Mouse (Mus musculus): ENCODE results near the gene Olfr1436. TPM values are rescaled to one million over a fixed set of nuclear protein-coding genes. Genes with fewer than 3 reads are reported as not detected.
"Not testable (repeated sequence)": the region's sequence is repeated elsewhere in the genome, so short reads cannot be mapped to it uniquely, and the experiment has no call there.

The Olfr1436 gene
- not detected in 2 replicates for polyA plus RNA-seq (2012; rRNA removed)

DNA sequence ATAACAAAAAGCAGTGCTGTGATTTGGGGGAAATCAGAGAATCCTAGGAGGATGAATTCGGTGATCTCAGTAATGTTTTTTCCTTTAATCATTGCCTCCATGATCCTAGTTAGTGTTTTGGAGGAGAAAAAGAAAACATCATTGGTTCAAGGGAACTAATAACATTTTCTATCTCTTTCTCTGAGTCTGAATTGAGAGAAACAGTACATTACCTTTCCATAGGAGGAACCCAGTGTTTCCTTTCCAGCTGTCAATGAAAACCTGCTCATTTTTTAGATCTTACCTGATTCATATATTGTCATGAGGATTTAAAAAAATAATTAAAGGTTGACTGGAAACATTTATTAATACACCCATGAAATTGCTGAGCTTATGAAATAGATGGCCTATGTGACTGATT is at the start of gene Olfr1436:
Gene Olfr1436 (minus strand): TSS at position 101 of the 400 bp plus-strand sequence.
- WGBS: 86% methylated on average over 1 of the region's 1 CpGs
- not testable (repeated sequence) for H3K4me1 ChIP-seq (ENCODE audit: control insufficient read depth, insufficient read depth, insufficient read length)

DNA sequence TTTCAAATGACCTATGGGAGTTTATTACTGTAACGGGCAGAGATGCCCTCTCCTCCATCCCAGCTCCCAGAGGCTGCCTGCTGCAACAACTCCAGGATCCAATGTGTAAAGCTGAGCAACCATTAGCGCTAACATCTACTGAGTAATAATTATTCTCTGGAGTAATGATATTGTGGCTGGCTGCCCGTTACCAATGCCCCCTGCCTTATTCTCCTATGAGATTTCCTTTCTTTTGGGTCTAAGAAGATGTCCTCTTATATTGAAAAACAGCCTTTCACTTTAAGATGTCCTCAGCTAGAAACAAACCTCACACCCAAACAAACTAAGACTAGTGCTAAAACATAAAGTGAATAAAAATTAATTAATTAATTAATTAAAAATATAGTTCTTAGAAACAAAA is 36.9 kb upstream of the Olfr1436 start, which contains the start of gene Olfr1438-ps1:
Gene Olfr1438-ps1 (minus strand): TSS at position 101 of the 400 bp plus-strand sequence.
- H3K27me3 ChIP-seq (ENCODE audit: control insufficient read depth, insufficient read depth, low read length): no peaks in the 10 kb centered on the region
- no peak within 1 kb of the TSS for H3K27ac ChIP-seq (ENCODE audit: insufficient read depth, low read length)
- 77% methylated on average over 3 of the region's 3 CpGs for WGBS
- no peak for TF ChIP-seq CTCF (IDR thresholded peaks at IDR 0.05; ENCODE audit: extremely low read depth, insufficient read depth, insufficient read length, insufficient replicate concordance)
- TF ChIP-seq POLR2A (IDR thresholded peaks at IDR 0.05; ENCODE audit: low read depth, low read length): no peak
- no peak within 1 kb of the TSS for H3K4me3 ChIP-seq (ENCODE audit: extremely low read depth, insufficient read depth, insufficient read length)
- H3K4me1 ChIP-seq (ENCODE audit: control insufficient read depth, insufficient read depth, insufficient read length): no peaks in the 10 kb centered on the region
- no peaks in the 10 kb centered on the region for H3K36me3 ChIP-seq (ENCODE audit: control insufficient read depth, insufficient read depth, low read length)
- DNase-seq (ENCODE audit: low read depth in 1 of 2, low spot score in 2 of 2): no peak

More for the DNA sequence above, at the start of gene Olfr1436:
- H3K27me3 ChIP-seq (ENCODE audit: control insufficient read depth, insufficient read depth, low read length); DNase-seq (ENCODE audit: low read depth in 1 of 2, low spot score in 2 of 2); H3K36me3 ChIP-seq (ENCODE audit: control insufficient read depth, insufficient read depth, low read length); H3K27ac ChIP-seq (ENCODE audit: insufficient read depth, low read length); H3K4me3 ChIP-seq (ENCODE audit: extremely low read depth, insufficient read depth, insufficient read length): not testable (repeated sequence)

DNA sequence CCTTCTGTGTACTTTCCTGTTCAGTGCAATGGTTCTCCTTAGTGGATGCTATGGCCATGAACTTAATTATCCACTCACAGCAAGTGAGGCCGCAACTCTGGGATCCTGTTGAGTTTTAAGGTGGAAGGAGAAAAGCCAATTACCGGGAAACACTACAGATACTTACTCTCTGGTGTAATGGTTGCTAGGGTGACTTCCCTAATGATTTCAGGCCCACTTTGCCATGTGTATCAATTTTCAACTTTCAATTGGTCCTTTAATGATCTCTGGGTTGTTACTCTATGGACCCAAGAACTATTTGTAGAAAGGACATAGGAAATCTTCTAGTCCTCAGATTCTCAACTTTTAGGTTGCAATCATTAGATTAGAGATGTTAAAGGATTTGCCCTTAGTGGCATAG is 26.1 kb upstream of the Olfr1436 start, which contains the start of gene Olfr1437:
Gene Olfr1437 (minus strand): TSS at position 101 of the 400 bp plus-strand sequence.
- TF ChIP-seq POLR2A (IDR thresholded peaks at IDR 0.05; ENCODE audit: low read depth, low read length) (no peak), CTCF (IDR thresholded peaks at IDR 0.05; ENCODE audit: extremely low read depth, insufficient read depth, insufficient read length, insufficient replicate concordance) (no peak)
- WGBS: 80% methylated on average over 2 of the region's 2 CpGs
- Histone ChIP-seq H3K4me1 (ENCODE audit: control insufficient read depth, insufficient read depth, insufficient read length) (no peaks in the 10 kb centered on the region), H3K27me3 (ENCODE audit: control insufficient read depth, insufficient read depth, low read length) (no peaks in the 10 kb centered on the region), H3K4me3 (ENCODE audit: extremely low read depth, insufficient read depth, insufficient read length) (no peak within 1 kb of the TSS), H3K27ac (ENCODE audit: insufficient read depth, low read length) (no peak within 1 kb of the TSS), H3K36me3 (ENCODE audit: control insufficient read depth, insufficient read depth, low read length) (no peaks in the 10 kb centered on the region)
- no peak for DNase-seq (ENCODE audit: low read depth in 1 of 2, low spot score in 2 of 2)

DNA sequence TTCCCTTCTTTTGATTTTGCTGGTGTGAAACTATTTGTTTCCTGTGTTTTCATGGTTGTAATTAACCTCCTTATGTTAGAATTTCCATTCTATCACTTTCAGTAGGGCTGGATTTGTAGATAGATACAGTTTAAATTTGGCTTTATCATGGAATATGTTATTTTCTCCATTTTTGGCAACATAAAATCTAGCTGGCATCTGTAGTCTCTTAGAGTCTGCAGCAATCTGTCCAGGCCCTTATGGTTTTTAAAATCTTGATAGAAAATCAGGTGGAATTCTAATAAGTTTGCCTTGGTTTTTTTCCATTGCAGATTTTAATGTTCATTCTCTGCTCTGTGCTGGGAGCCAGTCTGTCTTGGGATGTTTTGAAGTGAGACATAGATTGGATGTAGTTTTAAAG is 6.0 kb downstream of the Olfr1436 start:
- Histone ChIP-seq H3K4me1 (ENCODE audit: control insufficient read depth, insufficient read depth, insufficient read length) (no peaks in the 10 kb centered on the region), H3K36me3 (ENCODE audit: control insufficient read depth, insufficient read depth, low read length) (no peaks in the 10 kb centered on the region), H3K27ac (ENCODE audit: insufficient read depth, low read length) (no peak overlapping the region), H3K27me3 (ENCODE audit: control insufficient read depth, insufficient read depth, low read length) (no peaks in the 10 kb centered on the region), H3K4me3 (ENCODE audit: extremely low read depth, insufficient read depth, insufficient read length) (no peak overlapping the region)
- no peak for TF ChIP-seq POLR2A (IDR thresholded peaks at IDR 0.05; ENCODE audit: low read depth, low read length)
- no peak for TF ChIP-seq CTCF (IDR thresholded peaks at IDR 0.05; ENCODE audit: extremely low read depth, insufficient read depth, insufficient read length, insufficient replicate concordance)
- no peak for DNase-seq (ENCODE audit: low read depth in 1 of 2, low spot score in 2 of 2)

DNA sequence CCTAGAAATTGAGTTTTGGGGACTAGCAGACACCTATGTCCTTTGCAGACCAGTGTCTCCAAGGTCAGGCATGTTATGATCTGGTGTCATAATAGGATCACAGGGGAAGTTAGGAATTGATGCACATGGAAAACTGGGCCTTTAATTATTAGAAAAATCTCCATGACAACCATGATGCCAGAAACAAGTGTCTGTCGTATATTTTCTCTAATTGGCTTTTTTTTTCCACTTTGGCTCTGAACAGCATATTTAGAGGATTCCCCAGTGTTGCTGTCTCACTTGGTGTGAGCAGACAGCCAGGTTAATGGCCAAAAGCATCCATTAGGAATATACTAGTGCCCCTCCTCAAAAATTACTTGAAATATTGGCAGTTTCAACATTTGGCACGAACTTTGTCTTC is 19.4 kb downstream of the Olfr1436 start, which contains the start of gene Olfr1434:
Gene Olfr1434 (plus strand): TSS at position 301 of the 400 bp plus-strand sequence.
- no peak for DNase-seq (ENCODE audit: low read depth in 1 of 2, low spot score in 2 of 2)
- Histone ChIP-seq H3K4me3 (ENCODE audit: extremely low read depth, insufficient read depth, insufficient read length) (no peak within 1 kb of the TSS), H3K27ac (ENCODE audit: insufficient read depth, low read length) (no peak within 1 kb of the TSS), H3K27me3 (ENCODE audit: control insufficient read depth, insufficient read depth, low read length) (no peaks in the 10 kb centered on the region), H3K4me1 (ENCODE audit: control insufficient read depth, insufficient read depth, insufficient read length) (no peaks in the 10 kb centered on the region), H3K36me3 (ENCODE audit: control insufficient read depth, insufficient read depth, low read length) (no peaks in the 10 kb centered on the region)
- TF ChIP-seq CTCF (IDR thresholded peaks at IDR 0.05; ENCODE audit: extremely low read depth, insufficient read depth, insufficient read length, insufficient replicate concordance) (no peak), POLR2A (IDR thresholded peaks at IDR 0.05; ENCODE audit: low read depth, low read length) (no peak)
- WGBS: 65% methylated on average over 2 of the region's 2 CpGs

DNA sequence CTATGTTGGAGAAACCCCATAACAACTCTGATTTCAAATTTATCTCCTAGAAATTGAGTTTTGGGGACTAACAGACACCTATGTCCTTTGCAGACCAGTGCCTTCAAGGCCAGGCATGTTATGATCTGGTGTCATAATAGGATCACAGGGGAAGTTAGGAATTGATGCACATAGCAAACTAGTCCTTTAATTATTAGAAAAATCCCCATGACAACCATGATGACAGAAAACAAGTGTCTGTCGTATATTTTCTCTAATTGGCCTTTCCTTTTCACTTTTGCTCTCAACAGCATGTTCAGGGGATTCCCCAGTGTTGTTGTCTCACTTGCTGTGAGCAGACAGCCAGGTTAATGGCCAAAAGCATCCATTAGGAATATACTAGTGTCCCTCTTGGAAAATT is 38.2 kb downstream of the Olfr1436 start, which contains the start of gene Olfr235:
Gene Olfr235 (plus strand): TSS at position 301 of the 400 bp plus-strand sequence.
- H3K4me1 ChIP-seq (ENCODE audit: control insufficient read depth, insufficient read depth, insufficient read length): no peaks in the 10 kb centered on the region
- H3K27me3 ChIP-seq (ENCODE audit: control insufficient read depth, insufficient read depth, low read length): no peaks in the 10 kb centered on the region
- H3K27ac ChIP-seq (ENCODE audit: insufficient read depth, low read length): no peak within 1 kb of the TSS
- no peaks in the 10 kb centered on the region for H3K36me3 ChIP-seq (ENCODE audit: control insufficient read depth, insufficient read depth, low read length)
- no peak for DNase-seq (ENCODE audit: low read depth in 1 of 2, low spot score in 2 of 2)
- TF ChIP-seq CTCF (IDR thresholded peaks at IDR 0.05; ENCODE audit: extremely low read depth, insufficient read depth, insufficient read length, insufficient replicate concordance) (no peak), POLR2A (IDR thresholded peaks at IDR 0.05; ENCODE audit: low read depth, low read length) (no peak)
- WGBS: 60% methylated on average over 1 of the region's 1 CpGs
- no peak within 1 kb of the TSS for H3K4me3 ChIP-seq (ENCODE audit: extremely low read depth, insufficient read depth, insufficient read length)

Other genes with a start within 250 kb of the Olfr1436 start
- not detected in 2 replicates for gene Olfr1424, start 236.4 kb downstream of the Olfr1436 start, polyA plus RNA-seq (2012; rRNA removed)
- not detected in 2 replicates for gene Olfr1425, start 221.4 kb downstream of the Olfr1436 start, polyA plus RNA-seq (2012; rRNA removed)
- not detected in 2 replicates for gene Olfr1426, start 207.1 kb downstream of the Olfr1436 start, polyA plus RNA-seq (2012; rRNA removed)
- gene Olfr1427, start 195.8 kb downstream of the Olfr1436 start, polyA plus RNA-seq (2012; rRNA removed): not detected in 2 replicates
- not detected in 2 replicates for gene Olfr1428, start 183.2 kb downstream of the Olfr1436 start, polyA plus RNA-seq (2012; rRNA removed)
- gene Olfr76, start 175.9 kb downstream of the Olfr1436 start, polyA plus RNA-seq (2012; rRNA removed): not detected in 2 replicates
- gene Olfr1555-ps1, start 129.0 kb downstream of the Olfr1436 start, polyA plus RNA-seq (2012; rRNA removed): not detected in 2 replicates
- gene Olfr1431, start 98.5 kb downstream of the Olfr1436 start, polyA plus RNA-seq (2012; rRNA removed): not detected in 2 replicates
- not detected in 2 replicates for gene Olfr1432, start 66.5 kb downstream of the Olfr1436 start, polyA plus RNA-seq (2012; rRNA removed)
- gene Olfr262, start 57.5 kb downstream of the Olfr1436 start, polyA plus RNA-seq (2012; rRNA removed): not detected in 2 replicates
- not detected in 2 replicates for gene Olfr235, start 38.1 kb downstream of the Olfr1436 start, polyA plus RNA-seq (2012; rRNA removed)
- not detected in 2 replicates for gene Olfr1434, start 19.3 kb downstream of the Olfr1436 start, polyA plus RNA-seq (2012; rRNA removed)
- gene Olfr1437, start 26.0 kb upstream of the Olfr1436 start, polyA plus RNA-seq (2012; rRNA removed): not detected in 2 replicates
- gene Olfr1438-ps1, start 36.8 kb upstream of the Olfr1436 start, polyA plus RNA-seq (2012; rRNA removed): not detected in 2 replicates
- gene Olfr1440, start 88.1 kb upstream of the Olfr1436 start, polyA plus RNA-seq (2012; rRNA removed): not detected in 2 replicates
- gene Olfr1441, start 118.3 kb upstream of the Olfr1436 start, polyA plus RNA-seq (2012; rRNA removed): not detected in 2 replicates
- gene Pfpl, start 128.8 kb upstream of the Olfr1436 start, polyA plus RNA-seq (2012; rRNA removed): not detected in 2 replicates
- gene Mpeg1, start 161.6 kb upstream of the Olfr1436 start, polyA plus RNA-seq (2012; rRNA removed): 30.5 and 41.7 TPM in 2 replicates
- 4.3 TPM in 2 replicates for gene Dtx4, start 202.3 kb upstream of the Olfr1436 start, polyA plus RNA-seq (2012; rRNA removed)
- gene Fam111a, start 246.6 kb upstream of the Olfr1436 start, polyA plus RNA-seq (2012; rRNA removed): 4.9 and 6.4 TPM in 2 replicates